Mouse (Mus musculus): ENCODE results near the gene Npvf. TPM values are rescaled to one million over a fixed set of nuclear protein-coding genes. Genes with fewer than 3 reads are reported as not detected.

Gene Npvf
- polyA plus RNA-seq, 1 experiment from 2014 or later = not detected

DNA sequence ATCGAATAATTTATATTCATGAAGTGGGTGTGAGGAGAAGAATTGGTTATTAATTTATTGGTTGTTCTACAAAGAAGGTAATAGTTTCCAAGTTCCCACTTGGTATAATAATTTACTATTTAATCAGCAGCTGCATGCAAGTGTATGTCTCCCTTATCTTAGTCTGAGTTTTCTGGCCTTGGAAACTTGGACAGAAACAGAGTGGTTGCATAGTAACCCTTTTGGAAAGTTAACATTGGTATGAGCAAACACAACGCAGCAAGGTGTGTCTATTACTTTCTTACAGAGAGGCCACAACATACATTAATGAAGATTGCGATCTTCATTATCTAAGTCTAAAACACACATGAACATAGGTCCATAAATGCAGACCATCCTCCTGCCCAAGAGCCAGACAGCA is 10.0 kb upstream of the Npvf start:
- no peak for ATAC-seq (ENCODE audit: insufficient number of reproducible peaks, low FRiP score)
- no peak overlapping the region for H3K4me2 ChIP-seq
- no peaks in the 10 kb centered on the region for H3K9me3 ChIP-seq (replicated peaks)
- H3K36me3 ChIP-seq = no peaks in the 10 kb centered on the region
- WGBS = 85% methylated on average over 3 of the region's 3 CpGs
- H3K4me1 ChIP-seq (replicated peaks) = no peaks in the 10 kb centered on the region; the same call in 1 of the 2 replicates
- no peaks in the 10 kb centered on the region for H3K27me3 ChIP-seq (replicated peaks)
- H3K9ac ChIP-seq = no peak overlapping the region
- no peak overlapping the region for H3K27ac ChIP-seq (ENCODE audit: poor library complexity, severe bottlenecking)
- H3K4me3 ChIP-seq = no peak overlapping the region

DNA sequence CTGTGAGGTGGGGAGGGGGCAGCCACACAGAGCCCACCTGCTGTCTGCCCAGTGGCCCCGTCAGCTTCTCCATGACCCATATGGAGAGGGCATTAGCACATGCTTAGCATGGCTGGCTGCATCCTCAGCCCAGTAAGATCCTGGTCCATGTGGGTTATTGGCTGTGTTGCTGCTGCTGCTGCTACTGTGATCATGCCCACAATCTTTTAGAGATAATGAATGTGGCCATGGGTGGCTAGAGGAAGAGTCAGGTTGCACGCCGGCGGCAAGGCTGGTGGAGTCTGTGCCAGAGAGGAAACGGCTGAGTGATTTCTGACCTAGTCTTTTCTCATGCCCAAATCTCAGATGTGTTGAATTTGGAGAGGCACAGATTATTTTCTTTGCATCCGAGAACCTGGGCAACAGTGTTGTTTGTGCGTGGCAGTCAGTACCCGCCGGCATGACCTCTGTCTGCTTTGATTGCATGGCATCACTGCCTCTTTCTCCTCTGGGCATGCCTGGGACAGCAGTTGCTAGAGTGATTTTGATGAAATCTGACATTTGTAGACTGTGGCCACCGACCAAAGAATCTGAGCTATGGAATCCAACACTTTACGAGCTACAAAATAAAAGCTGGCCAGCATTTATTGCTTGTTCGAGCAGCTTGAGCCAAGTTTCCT is 8.8 kb upstream of the Npvf start:
- H3K9me3 ChIP-seq (replicated peaks) = no peaks in the 10 kb centered on the region
- H3K4me3 ChIP-seq = no peak overlapping the region
- H3K27ac ChIP-seq (ENCODE audit: poor library complexity, severe bottlenecking) = no peak overlapping the region
- no peaks in the 10 kb centered on the region for H3K36me3 ChIP-seq
- 71% methylated on average over 12 of the region's 12 CpGs for WGBS
- no peak for ATAC-seq (ENCODE audit: insufficient number of reproducible peaks, low FRiP score)
- no peak overlapping the region for H3K4me2 ChIP-seq
- no peaks in the 10 kb centered on the region for H3K27me3 ChIP-seq (replicated peaks)
- H3K9ac ChIP-seq = no peak overlapping the region; the same call in 1 of the 2 replicates
- no peaks in the 10 kb centered on the region; the same call in 1 of the 2 replicates for H3K4me1 ChIP-seq (replicated peaks)

DNA sequence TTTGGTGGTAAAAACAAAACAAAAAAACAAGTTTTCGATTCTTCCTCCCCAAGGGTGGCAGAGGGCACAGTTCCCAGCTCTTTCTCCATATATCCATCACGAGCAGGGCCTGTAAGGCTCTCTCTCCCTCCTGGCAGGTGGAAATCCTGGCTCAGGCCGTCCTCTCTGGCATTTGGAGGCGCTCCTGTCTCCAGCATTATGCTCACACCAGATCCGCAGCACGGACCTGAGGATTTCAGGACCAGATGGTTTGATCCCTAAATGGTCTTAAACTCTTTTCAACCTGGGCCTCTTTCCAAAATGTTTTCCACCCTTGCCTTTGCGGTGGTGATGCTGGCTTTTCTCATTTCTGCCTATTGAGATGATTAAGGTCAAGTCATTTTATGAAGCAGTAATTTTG is 7.5 kb upstream of the Npvf start:
- H3K4me2 ChIP-seq = no peak overlapping the region
- H3K9ac ChIP-seq = no peak overlapping the region
- H3K4me1 ChIP-seq (replicated peaks) = no peaks in the 10 kb centered on the region; the same call in 1 of the 2 replicates
- H3K9me3 ChIP-seq (replicated peaks) = no peaks in the 10 kb centered on the region
- no peaks in the 10 kb centered on the region for H3K36me3 ChIP-seq
- no peaks in the 10 kb centered on the region for H3K27me3 ChIP-seq (replicated peaks)
- no peak overlapping the region for H3K27ac ChIP-seq (ENCODE audit: poor library complexity, severe bottlenecking)
- no peak for ATAC-seq (ENCODE audit: insufficient number of reproducible peaks, low FRiP score)
- H3K4me3 ChIP-seq = no peak overlapping the region
- WGBS = 73% methylated on average over 7 of the region's 7 CpGs

DNA sequence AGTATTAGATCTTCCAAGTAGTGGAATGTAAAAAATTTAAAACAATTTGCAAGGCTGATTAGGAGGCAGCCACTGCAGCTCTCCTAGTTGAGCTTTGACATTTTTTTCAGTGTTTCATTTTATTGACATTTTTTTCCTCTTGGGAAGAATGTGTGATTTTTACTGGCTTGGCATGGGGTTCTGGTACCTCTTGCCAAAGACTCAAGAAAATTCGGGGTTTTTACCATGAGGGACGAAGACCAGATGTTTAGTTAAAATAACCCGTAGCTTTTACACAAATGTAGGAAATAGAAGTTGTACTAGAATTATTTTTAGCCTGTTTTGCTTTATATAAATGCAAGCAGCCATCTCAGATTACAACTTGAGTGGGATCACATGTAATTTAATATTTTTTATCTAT is 4.2 kb upstream of the Npvf start:
- Histone ChIP-seq H3K27ac (ENCODE audit: poor library complexity, severe bottlenecking) (no peak overlapping the region), H3K4me3 (no peak overlapping the region), H3K36me3 (no peaks in the 10 kb centered on the region), H3K9ac (no peak overlapping the region), H3K4me1 (replicated peaks) (no peaks in the 10 kb centered on the region; the same call in 1 of the 2 replicates), H3K4me2 (no peak overlapping the region), H3K27me3 (replicated peaks) (no peaks in the 10 kb centered on the region), H3K9me3 (replicated peaks) (no peaks in the 10 kb centered on the region)
- ATAC-seq (ENCODE audit: insufficient number of reproducible peaks, low FRiP score) = no peak
- 66% methylated on average over 3 of the region's 3 CpGs for WGBS

DNA sequence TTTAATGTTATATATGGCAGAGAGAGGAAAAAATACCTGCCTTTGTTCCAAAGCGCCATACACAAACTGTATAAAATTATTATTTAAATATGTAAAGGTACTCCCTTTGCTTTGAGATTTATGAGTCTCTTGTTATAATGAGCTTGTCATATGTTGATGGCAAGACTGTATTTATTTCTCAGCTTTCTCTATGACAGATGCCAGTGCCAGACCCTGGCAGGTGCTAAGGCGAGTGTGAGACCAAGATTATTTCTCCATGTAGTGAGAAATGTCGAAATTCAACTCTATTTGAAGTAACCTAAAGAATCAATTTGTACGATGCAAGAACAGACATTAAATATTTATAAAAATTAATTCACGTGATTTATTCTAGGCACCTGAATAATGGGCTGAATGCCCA is 3.8 kb upstream of the Npvf start:
- Histone ChIP-seq H3K9ac (no peak overlapping the region), H3K4me3 (no peak overlapping the region), H3K9me3 (replicated peaks) (no peaks in the 10 kb centered on the region), H3K4me1 (replicated peaks) (no peaks in the 10 kb centered on the region; the same call in 1 of the 2 replicates), H3K4me2 (no peak overlapping the region), H3K36me3 (no peaks in the 10 kb centered on the region), H3K27me3 (replicated peaks) (no peaks in the 10 kb centered on the region), H3K27ac (ENCODE audit: poor library complexity, severe bottlenecking) (no peak overlapping the region)
- 77% methylated on average over 5 of the region's 5 CpGs for WGBS
- ATAC-seq (ENCODE audit: insufficient number of reproducible peaks, low FRiP score) = no peak

DNA sequence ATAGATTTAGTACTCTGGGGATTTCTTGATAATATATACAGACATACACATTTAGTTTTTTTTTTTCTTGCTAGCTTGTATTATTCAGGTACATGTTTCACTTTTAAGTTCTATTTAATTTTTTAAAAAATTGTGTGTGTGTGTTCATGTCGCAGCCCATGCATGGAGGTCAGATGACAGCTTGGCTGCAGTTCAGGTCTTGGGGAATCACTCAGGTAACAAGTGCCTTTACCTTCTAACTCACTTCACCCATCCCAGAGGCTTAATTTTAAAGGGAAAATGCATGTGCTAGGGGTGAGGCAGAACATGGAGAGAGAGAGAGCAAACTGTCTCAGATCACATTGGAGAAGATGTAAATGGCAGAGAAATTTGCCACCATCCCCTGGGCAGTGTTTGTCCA is 2.2 kb upstream of the Npvf start:
- Histone ChIP-seq H3K9me3 (replicated peaks) (no peaks in the 10 kb centered on the region), H3K27me3 (replicated peaks) (no peaks in the 10 kb centered on the region), H3K9ac (no peak overlapping the region), H3K4me2 (no peak overlapping the region), H3K4me1 (replicated peaks) (no peaks in the 10 kb centered on the region; the same call in 1 of the 2 replicates), H3K4me3 (no peak overlapping the region), H3K36me3 (no peaks in the 10 kb centered on the region), H3K27ac (ENCODE audit: poor library complexity, severe bottlenecking) (no peak overlapping the region)
- WGBS = 96% methylated on average over 1 of the region's 1 CpGs
- ATAC-seq (ENCODE audit: insufficient number of reproducible peaks, low FRiP score) = no peak

DNA sequence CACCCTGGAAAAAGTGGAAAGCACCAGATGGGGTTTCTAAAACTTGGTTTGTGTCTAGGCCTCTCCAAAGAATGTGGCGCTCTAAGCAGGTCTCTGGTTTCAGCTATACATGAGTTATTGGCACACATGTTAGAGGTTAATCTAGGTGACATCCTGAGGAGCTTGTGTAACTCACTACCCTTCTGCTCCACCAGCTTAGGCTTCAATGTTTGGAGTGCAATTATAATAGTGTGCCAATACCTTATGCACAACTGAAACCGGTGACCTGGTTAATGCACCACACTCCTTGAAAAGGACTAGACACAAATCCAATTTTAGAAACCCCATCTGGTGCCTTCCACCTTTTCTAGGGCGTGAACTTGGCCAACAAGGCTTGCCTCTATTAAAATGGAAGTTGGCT is 1.7 kb upstream of the Npvf start:
- ATAC-seq (ENCODE audit: insufficient number of reproducible peaks, low FRiP score) = no peak
- Histone ChIP-seq H3K9ac (no peak overlapping the region), H3K27me3 (replicated peaks) (no peaks in the 10 kb centered on the region), H3K27ac (ENCODE audit: poor library complexity, severe bottlenecking) (no peak overlapping the region), H3K9me3 (replicated peaks) (no peaks in the 10 kb centered on the region), H3K4me3 (no peak overlapping the region), H3K4me1 (replicated peaks) (no peaks in the 10 kb centered on the region), H3K4me2 (no peak overlapping the region), H3K36me3 (no peaks in the 10 kb centered on the region)
- WGBS = 80% methylated on average over 3 of the region's 3 CpGs

DNA sequence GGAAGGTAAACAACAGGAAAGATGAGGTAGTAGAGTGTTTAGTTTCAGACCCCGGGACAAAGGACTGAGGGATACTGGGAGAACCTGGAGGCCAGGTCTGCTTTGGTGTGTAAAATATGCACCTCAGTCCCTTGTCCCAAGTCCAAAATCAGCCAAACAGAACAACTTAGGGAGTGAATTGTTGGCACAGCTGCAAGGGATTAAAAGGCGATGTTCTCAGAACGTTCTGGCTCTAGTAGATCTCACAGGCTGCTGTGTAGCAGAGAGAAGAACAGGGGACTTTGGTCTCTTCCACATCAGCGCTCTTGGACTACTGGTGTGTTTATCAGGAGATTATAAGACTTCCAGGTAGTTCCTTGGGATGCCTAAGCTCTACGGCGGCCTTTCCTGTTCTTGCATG is 6.6 kb downstream of the Npvf start:
- no peaks in the 10 kb centered on the region for H3K4me1 ChIP-seq (replicated peaks)
- H3K4me3 ChIP-seq = no peak overlapping the region
- no peaks in the 10 kb centered on the region for H3K36me3 ChIP-seq
- H3K27ac ChIP-seq (ENCODE audit: poor library complexity, severe bottlenecking) = no peak overlapping the region
- H3K9me3 ChIP-seq (replicated peaks) = no peaks in the 10 kb centered on the region
- no peak overlapping the region for H3K4me2 ChIP-seq
- 0 out of 2 replicates have a peak, but pooled peaks cover 3% of the 10 kb centered on the region for H3K27me3 ChIP-seq (replicated peaks)
- 87% methylated on average over 6 of the region's 6 CpGs for WGBS
- no peak overlapping the region for H3K9ac ChIP-seq
- ATAC-seq (ENCODE audit: insufficient number of reproducible peaks, low FRiP score) = no peak

DNA sequence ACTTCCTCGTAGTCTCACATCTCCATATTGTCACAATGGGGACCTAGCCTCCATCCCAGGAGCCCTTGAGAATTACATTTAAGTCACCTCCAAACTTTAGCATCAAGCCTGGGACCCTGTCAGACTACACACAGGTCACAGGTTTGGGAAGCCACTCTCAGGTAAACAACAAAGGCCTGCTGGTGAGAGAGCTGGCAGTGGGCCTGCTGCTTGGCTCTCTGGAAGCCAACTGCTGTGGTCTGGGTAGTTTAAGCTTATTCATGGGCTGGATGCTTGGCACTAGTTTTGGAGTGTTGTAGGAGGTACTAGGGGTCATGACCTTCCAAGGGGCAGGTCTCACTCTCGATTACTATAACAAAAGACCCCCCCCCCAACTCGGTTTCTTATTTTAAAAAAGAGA is 7.6 kb downstream of the Npvf start:
- Histone ChIP-seq H3K4me2 (no peak overlapping the region), H3K9me3 (replicated peaks) (no peaks in the 10 kb centered on the region), H3K27me3 (replicated peaks) (0 out of 2 replicates have a peak, but pooled peaks cover 3% of the 10 kb centered on the region), H3K4me3 (no peak overlapping the region), H3K36me3 (no peaks in the 10 kb centered on the region), H3K27ac (ENCODE audit: poor library complexity, severe bottlenecking) (no peak overlapping the region), H3K4me1 (replicated peaks) (no peaks in the 10 kb centered on the region), H3K9ac (no peak overlapping the region)
- 55% methylated on average over 3 of the region's 3 CpGs for WGBS
- ATAC-seq (ENCODE audit: insufficient number of reproducible peaks, low FRiP score) = no peak

DNA sequence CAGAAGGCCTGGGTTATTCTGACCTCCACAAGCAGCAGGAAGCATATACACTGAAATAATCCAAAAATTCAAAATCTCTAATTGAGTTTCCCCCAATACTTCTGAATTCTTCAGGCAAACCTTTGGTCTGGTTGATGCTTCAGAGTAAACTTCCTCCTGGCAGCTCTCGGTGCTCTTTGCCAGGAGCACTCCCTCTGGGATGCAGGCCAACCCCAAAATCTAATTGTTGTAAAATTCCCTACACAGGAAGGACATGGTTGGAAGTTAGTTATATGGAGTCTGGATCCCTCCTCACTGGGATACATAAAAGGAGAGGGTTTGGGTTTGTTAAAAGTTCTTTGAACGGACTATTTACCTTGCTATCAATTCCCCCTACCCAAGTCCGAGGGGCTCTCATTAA is 9.5 kb downstream of the Npvf start:
- Histone ChIP-seq H3K27me3 (replicated peaks) (0 out of 2 replicates have a peak, but pooled peaks cover 3% of the 10 kb centered on the region), H3K36me3 (no peaks in the 10 kb centered on the region), H3K9ac (no peak overlapping the region), H3K4me1 (replicated peaks) (peaks cover 1% of the 10 kb centered on the region; the same call in 1 of the 2 replicates), H3K9me3 (replicated peaks) (no peaks in the 10 kb centered on the region), H3K4me3 (no peak overlapping the region), H3K4me2 (no peak overlapping the region), H3K27ac (ENCODE audit: poor library complexity, severe bottlenecking) (no peak overlapping the region)
- no peak for ATAC-seq (ENCODE audit: insufficient number of reproducible peaks, low FRiP score)
- 70% methylated on average over 3 of the region's 3 CpGs for WGBS

DNA sequence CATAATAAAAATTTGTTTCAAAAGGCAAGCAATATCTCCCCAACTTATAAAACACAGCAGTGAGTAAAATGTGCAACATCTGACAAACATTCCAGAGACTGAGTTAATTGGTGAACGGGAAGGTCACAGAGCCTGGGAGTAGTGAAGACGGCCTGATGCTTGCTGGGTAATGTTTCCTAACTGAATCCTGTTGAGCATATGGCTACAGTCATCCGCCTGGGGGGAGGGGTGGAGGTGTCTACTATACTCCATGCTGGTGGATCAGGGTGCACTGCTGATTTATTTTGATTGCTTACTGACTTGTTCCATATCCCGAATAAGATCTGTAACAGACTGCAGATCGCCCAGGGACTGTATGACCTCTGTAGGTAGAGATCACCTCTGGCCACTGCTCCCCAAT is 12.3 kb downstream of the Npvf start:
- ATAC-seq (ENCODE audit: insufficient number of reproducible peaks, low FRiP score) = no peak
- no peaks in the 10 kb centered on the region; the same call in 1 of the 2 replicates for H3K9me3 ChIP-seq (replicated peaks)
- no peak overlapping the region for H3K4me2 ChIP-seq
- 0 out of 2 replicates have a peak, but pooled peaks cover 3% of the 10 kb centered on the region for H3K27me3 ChIP-seq (replicated peaks)
- no peaks in the 10 kb centered on the region for H3K36me3 ChIP-seq
- 66% methylated on average over 5 of the region's 5 CpGs for WGBS
- H3K27ac ChIP-seq (ENCODE audit: poor library complexity, severe bottlenecking) = no peak overlapping the region
- H3K4me3 ChIP-seq = no peak overlapping the region
- H3K9ac ChIP-seq = no peak overlapping the region
- peaks cover 7% of the 10 kb centered on the region; the same call in 1 of the 2 replicates for H3K4me1 ChIP-seq (replicated peaks)

DNA sequence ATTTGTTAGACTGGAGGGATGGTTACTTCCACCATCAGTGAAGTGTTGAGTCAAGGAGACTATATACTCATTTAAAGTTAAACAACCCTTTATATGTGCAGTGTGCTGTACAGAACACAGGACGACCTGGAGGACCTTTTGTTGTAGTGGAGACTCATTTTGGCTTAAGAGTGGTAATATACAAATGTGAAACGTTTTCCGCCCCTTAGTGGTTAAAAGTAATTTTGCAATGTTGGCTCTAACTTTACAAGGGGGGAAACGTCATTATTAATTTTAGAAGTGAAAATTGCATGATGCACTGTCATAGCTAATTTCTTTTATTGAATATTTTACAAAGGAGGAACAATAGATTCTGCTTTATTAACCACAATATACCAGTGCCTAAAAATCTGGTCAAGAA is 13.9 kb downstream of the Npvf start:
- Histone ChIP-seq H3K4me3 (no peak overlapping the region), H3K4me1 (replicated peaks) (peaks cover 7% of the 10 kb centered on the region; the same call in 1 of the 2 replicates), H3K27me3 (replicated peaks) (0 out of 2 replicates have a peak, but pooled peaks cover 3% of the 10 kb centered on the region), H3K9me3 (replicated peaks) (no peaks in the 10 kb centered on the region; the same call in 1 of the 2 replicates), H3K27ac (ENCODE audit: poor library complexity, severe bottlenecking) (no peak overlapping the region), H3K9ac (no peak overlapping the region), H3K4me2 (no peak overlapping the region), H3K36me3 (no peaks in the 10 kb centered on the region)
- WGBS = 75% methylated on average over 4 of the region's 4 CpGs
- ATAC-seq (ENCODE audit: insufficient number of reproducible peaks, low FRiP score) = no peak

Data from heart, embryonic 12.5 days (tissue).